ENCODE assay signal across 10 mouse cellular contexts in the genomic region with DNA sequence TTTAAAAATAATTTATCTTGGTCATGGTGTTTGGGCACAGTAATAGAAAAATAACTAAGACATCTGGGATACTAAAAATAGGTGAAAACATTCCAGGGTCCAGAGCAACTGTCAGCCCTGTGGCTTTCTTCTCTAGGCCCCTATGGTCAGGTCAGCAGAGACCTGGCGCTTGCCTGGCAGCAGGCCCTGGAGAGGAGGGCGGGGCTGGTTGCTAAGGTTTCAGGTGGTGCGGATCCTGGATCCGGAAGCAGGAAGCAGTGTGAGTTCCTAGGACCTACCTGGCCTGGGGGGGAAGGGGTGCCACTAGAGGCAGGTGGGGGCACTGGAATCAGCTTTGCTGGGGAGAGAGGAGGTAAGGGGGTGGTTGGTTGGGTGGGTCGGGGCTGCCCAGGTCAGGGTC. TPM values are rescaled to one million over a fixed set of nuclear protein-coding genes. Genes with fewer than 3 reads are reported as not detected.
DNase-seq lines count a peak whose midpoint lies in the region; ATAC-seq lines count a peak whose summit lies in the region.
"Had no signal": no experiment of that assay in that cellular context is flagged by ENCODE, and none has a peak within 500 bp of the region (broad histone marks: within the 10 kb centered on the region; RNA-seq: fewer than 3 reads in every experiment).

Smim22 (plus strand) TSS at position 222 of the 400 bp plus-strand sequence.

- no peak for ATAC-seq in cerebellum, adult (ENCODE audit: insufficient number of reproducible peaks, low FRiP score, low TSS enrichment)
- ATAC-seq in kidney, embryonic 16.5 days (ENCODE audit: low FRiP score, low TSS enrichment), result peak; percentile 68
- peak; percentile 48; the same call in 1 of the 2 replicates for ATAC-seq in lung, embryonic 15.5 days (ENCODE audit: borderline replicate concordance, extremely low read depth, low FRiP score, low TSS enrichment)
- ATAC-seq in forebrain, embryonic 14.5 days, result no peak

- no peaks in the 10 kb centered on the region for H3K27me3 ChIP-seq in kidney, embryonic 16.5 days (ENCODE audit: insufficient read depth, low read length)
- H3K27me3 ChIP-seq in lung, embryonic 15.5 days, result no peaks in the 10 kb centered on the region
- H3K27me3 ChIP-seq in forebrain, embryonic 14.5 days (replicated peaks; ENCODE audit: control insufficient read depth, insufficient read depth, low read length), result no peaks in the 10 kb centered on the region
- H3K27me3 ChIP-seq: hindbrain, embryonic 15.5 days; midbrain, embryonic 12.5 days had no signal

- H3K4me3 ChIP-seq in kidney, embryonic 16.5 days (ENCODE audit: low read length), result peak within 1 kb of the TSS; percentile 14; the same call in 1 of the 2 replicates
- H3K4me3 ChIP-seq in lung, embryonic 15.5 days, result peak within 1 kb of the TSS; percentile 24
- no peak within 1 kb of the TSS for H3K4me3 ChIP-seq in forebrain, embryonic 14.5 days (ENCODE audit: low read depth, low read length)
- H3K4me3 ChIP-seq: hindbrain, embryonic 15.5 days; midbrain, embryonic 12.5 days had no signal

- H3K27ac ChIP-seq in kidney, embryonic 16.5 days (ENCODE audit: low read length), result no peak within 1 kb of the TSS
- H3K27ac ChIP-seq in lung, embryonic 15.5 days, result 0 out of 2 replicates have a peak within 1 kb of the TSS, but pooled peaks have one; percentile 13
- no peak within 1 kb of the TSS for H3K27ac ChIP-seq in forebrain, embryonic 14.5 days (ENCODE audit: low read depth, low read length)
- H3K27ac ChIP-seq: hindbrain, embryonic 15.5 days; midbrain, embryonic 12.5 days had no signal

- DNase-seq in cerebellum, postnatal 14 days, result peak; percentile 32 to 60
- peak; percentile 44 for DNase-seq in R1 (ENCODE audit: low read depth, low spot score)
- DNase-seq in forebrain, embryonic 14.5 days (ENCODE audit: low spot score), result no peak
- no peak for DNase-seq in adrenal gland, postnatal 25 days
- DNase-seq in left cerebral cortex, postnatal 4 days, result no peak

- 42% methylated on average over 5 of the region's 5 CpGs for WGBS in kidney, embryonic 16.5 days
- 41% methylated on average over 5 of the region's 5 CpGs for WGBS in lung, embryonic 15.5 days
- 62% methylated on average over 5 of the region's 5 CpGs for WGBS in forebrain, embryonic 14.5 days

- H3K9me3 ChIP-seq in kidney, embryonic 16.5 days (ENCODE audit: low read length), result no peaks in the 10 kb centered on the region
- no peaks in the 10 kb centered on the region for H3K9me3 ChIP-seq in lung, embryonic 15.5 days
- H3K9me3 ChIP-seq in forebrain, embryonic 14.5 days (replicated peaks; ENCODE audit: control insufficient read depth, low read length), result no peaks in the 10 kb centered on the region
- H3K9me3 ChIP-seq: hindbrain, embryonic 15.5 days; midbrain, embryonic 12.5 days had no signal

- intact Hi-C loops in left cerebral cortex, postnatal 4 days (cut with DNase I), result no loop called here

- peak within 1 kb of the TSS; percentile 34 for H3K4me2 ChIP-seq in kidney, embryonic 16.5 days (replicated peaks; ENCODE audit: low read depth, low read length)
- peak within 1 kb of the TSS; percentile 50 for H3K4me2 ChIP-seq in lung, embryonic 15.5 days
- H3K4me2 ChIP-seq in forebrain, embryonic 14.5 days (ENCODE audit: low read length), result no peak within 1 kb of the TSS
- H3K4me2 ChIP-seq: hindbrain, embryonic 15.5 days; midbrain, embryonic 12.5 days had no signal

- H3K9ac ChIP-seq in kidney, embryonic 16.5 days (replicated peaks; ENCODE audit: low read length), result peak within 1 kb of the TSS; percentile 5; the same call in 1 of the 2 replicates
- H3K9ac ChIP-seq in lung, embryonic 15.5 days, result no peak within 1 kb of the TSS
- H3K9ac ChIP-seq in forebrain, embryonic 14.5 days (ENCODE audit: low read length), result no peak within 1 kb of the TSS
- H3K9ac ChIP-seq: hindbrain, embryonic 15.5 days; midbrain, embryonic 12.5 days had no signal

- H3K36me3 ChIP-seq in kidney, embryonic 16.5 days (ENCODE audit: insufficient read depth, low read length), result 0 out of 2 replicates have a peak, but pooled peaks cover 7% of the 10 kb centered on the region
- H3K36me3 ChIP-seq in lung, embryonic 15.5 days, result no peaks in the 10 kb centered on the region
- peaks cover 7% of the 10 kb centered on the region; the same call in 1 of the 2 replicates for H3K36me3 ChIP-seq in forebrain, embryonic 14.5 days (ENCODE audit: control insufficient read depth, insufficient read depth, low read length)
- H3K36me3 ChIP-seq: hindbrain, embryonic 15.5 days had no signal

- peaks cover 4% of the 10 kb centered on the region for H3K4me1 ChIP-seq in kidney, embryonic 16.5 days (ENCODE audit: insufficient read depth, low read length)
- H3K4me1 ChIP-seq in lung, embryonic 15.5 days, result peaks cover 2% of the 10 kb centered on the region
- H3K4me1 ChIP-seq in forebrain, embryonic 14.5 days (ENCODE audit: control insufficient read depth, insufficient read depth, low read length), result no peaks in the 10 kb centered on the region

RNA-seq across cellular contexts. Expression of gene Smim22, which starts in this region (rescaled TPM):
- polyA plus RNA-seq in kidney, embryonic 16.5 days (2015; fragmentation: Nextera tagmentation; extraction: Ambion mirVana), result 12.5 and 15.0 TPM in 2 replicates
- 30.2 and 33.8 TPM in 2 replicates for polyA plus RNA-seq in lung, embryonic 15.5 days (2015; fragmentation: Nextera tagmentation; extraction: Ambion mirVana)
- polyA plus RNA-seq in forebrain, embryonic 14.5 days (2014; fragmentation: Nextera tagmentation; extraction: Ambion mirVana), result 0.75 and 1.1 TPM in 2 replicates
- not detected in 2 replicates for total RNA-seq in adrenal gland, postnatal 25 days (2021)
- not detected for total RNA-seq in left cerebral cortex, postnatal 4 days (2021)
- polyA plus RNA-seq: midbrain, embryonic 12.5 days had no signal

Comparison
In these comparisons a context has a peak if more than half of its experiments do, and no peak if none do; other contexts are left out.
1. DNase-seq: peak in cerebellum, postnatal 14 days (2 of 2) and R1 (single experiment); none in forebrain, embryonic 14.5 days (single experiment), adrenal gland, postnatal 25 days (single experiment) and left cerebral cortex, postnatal 4 days (single experiment).
2. ATAC-seq: peak in kidney, embryonic 16.5 days (single experiment) and lung, embryonic 15.5 days (single experiment); none in cerebellum, adult (single experiment) and forebrain, embryonic 14.5 days (single experiment).